Mouse (Mus musculus): ENCODE measurements around the gene Srsf5. TPM values are rescaled to one million over a fixed set of nuclear protein-coding genes. Genes with fewer than 3 reads are reported as not detected.

Gene Srsf5
- polyA plus RNA-seq, 1 experiment from 2014 or later: 287 TPM

DNA sequence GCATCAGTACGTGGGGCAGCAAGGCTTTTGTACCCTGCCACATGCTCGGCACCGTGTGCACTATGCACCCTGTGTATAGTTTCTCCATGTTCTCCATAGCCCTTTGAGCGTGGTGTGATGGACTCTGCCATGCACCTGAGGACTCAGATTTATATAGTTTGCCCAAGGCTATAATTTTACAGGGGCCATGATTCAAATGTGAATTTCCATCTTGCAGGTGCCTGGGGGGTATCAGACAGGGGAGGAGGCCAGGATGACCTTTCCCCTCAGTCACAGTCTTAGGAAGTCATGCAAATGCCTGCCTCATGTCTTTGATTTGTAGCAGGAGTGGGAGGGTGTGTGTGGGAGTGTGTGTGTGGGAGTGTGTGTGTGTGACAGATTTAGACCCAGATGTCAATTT, 52.3 kb downstream of the Srsf5 start:
- H3K27ac ChIP-seq (replicated peaks): no peak overlapping the region
- H3K27me3 ChIP-seq: no peaks in the 10 kb centered on the region; the same call in 1 of the 2 replicates
- H3K4me3 ChIP-seq (replicated peaks): no peak overlapping the region
- no peak for ATAC-seq (ENCODE audit: insufficient read depth)
- no peak overlapping the region for H3K9ac ChIP-seq
- WGBS (ENCODE audit: insufficient replicate concordance): 67% methylated on average over 4 of the region's 4 CpGs
- H3K36me3 ChIP-seq (replicated peaks): no peaks in the 10 kb centered on the region
- no peak overlapping the region for H3K4me2 ChIP-seq
- H3K4me1 ChIP-seq (replicated peaks): no peaks in the 10 kb centered on the region
- H3K9me3 ChIP-seq (replicated peaks): no peaks in the 10 kb centered on the region

DNA sequence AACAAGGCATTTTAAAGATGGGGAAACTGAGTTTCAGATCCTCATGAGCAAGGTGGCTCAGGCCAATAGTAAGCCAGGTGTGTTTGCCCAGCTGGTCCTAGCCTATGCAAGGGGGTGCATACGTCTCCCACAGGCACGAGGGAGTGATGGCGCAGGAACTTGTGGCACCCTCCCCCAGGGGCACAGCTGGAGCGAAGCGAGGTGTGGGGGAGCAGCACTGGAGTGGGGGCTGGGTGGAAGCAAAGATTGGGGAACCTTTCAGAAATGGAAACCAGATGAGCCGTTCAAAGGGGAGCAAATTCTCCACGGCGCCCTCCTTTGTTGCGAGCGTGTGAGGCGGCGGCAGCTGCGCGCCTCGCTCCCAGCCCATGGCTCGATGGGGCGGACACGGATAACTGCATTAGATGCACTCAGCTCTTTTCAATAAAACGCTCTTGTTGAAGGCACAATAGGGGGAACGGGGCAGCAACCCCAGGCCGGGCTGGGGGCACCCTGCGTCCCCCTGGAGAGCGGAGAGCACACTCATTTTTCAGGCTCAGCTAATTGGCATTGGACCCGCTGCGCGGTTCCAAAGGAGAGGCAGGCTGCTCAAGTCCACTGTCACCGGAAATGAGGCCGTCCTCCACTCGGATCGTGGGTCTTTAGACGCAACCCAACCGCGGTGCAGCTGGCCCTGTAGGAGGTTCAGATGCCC, 53.4 kb downstream of the Srsf5 start:
- H3K9me3 ChIP-seq (replicated peaks): no peaks in the 10 kb centered on the region
- no peak overlapping the region for H3K27ac ChIP-seq (replicated peaks)
- H3K36me3 ChIP-seq (replicated peaks): no peaks in the 10 kb centered on the region
- H3K4me3 ChIP-seq (replicated peaks): peak overlapping the region; percentile 20; the same call in 1 of the 2 replicates
- no peak overlapping the region for H3K9ac ChIP-seq
- peak overlapping the region; percentile 52 for H3K4me2 ChIP-seq
- H3K4me1 ChIP-seq (replicated peaks): no peaks in the 10 kb centered on the region
- 20% methylated on average over 33 of the region's 33 CpGs for WGBS (ENCODE audit: insufficient replicate concordance)
- ATAC-seq (ENCODE audit: insufficient read depth): no peak
- H3K27me3 ChIP-seq: no peaks in the 10 kb centered on the region; the same call in 1 of the 2 replicates

Other genes starting within 250 kb of the Srsf5 start
- gene Ccdc177, start 184.8 kb upstream of the Srsf5 start, polyA plus RNA-seq (2015; fragmentation: Nextera tagmentation; extraction: Ambion mirVana): not detected in 2 replicates
- gene Susd6, start 155.0 kb upstream of the Srsf5 start, polyA plus RNA-seq (2015; fragmentation: Nextera tagmentation; extraction: Ambion mirVana): 13.7 and 15.8 TPM in 2 replicates
- 12.9 and 21.9 TPM in 2 replicates for gene Slc10a1, start 23.2 kb downstream of the Srsf5 start, polyA plus RNA-seq (2015; fragmentation: Nextera tagmentation; extraction: Ambion mirVana)
- 9.5 and 11.2 TPM in 2 replicates for gene Smoc1, start 81.3 kb downstream of the Srsf5 start, polyA plus RNA-seq (2015; fragmentation: Nextera tagmentation; extraction: Ambion mirVana)